Mouse (Mus musculus) hindbrain, postnatal 0 days (tissue): ENCODE measurements around the gene Map2. TPM values are rescaled to one million over a fixed set of nuclear protein-coding genes. Genes with fewer than 3 reads are reported as not detected.

ENCODE experiments used
- ATAC-seq: fragments of 200-750 bp; cut with Nextera tagmentation; 2 replicates; pipeline ENCODE4 v1.8.0; 2017; ENCODE audit warnings: mild to moderate bottlenecking, moderate TSS enrichment, moderate library complexity
- DNase-seq: peaks from one replicate; pipeline ENCODE4 v3.0.0-alpha.2; 2015; ENCODE audit warnings: low spot score
- H3K27ac ChIP-seq: fragments of 300-500 bp; sonication (generic); 2 replicates; pipeline ENCODE4 v1.5.1; 2014; ENCODE audit warnings: mild to moderate bottlenecking
- H3K27me3 ChIP-seq: fragments of 300-500 bp; sonication (generic); 2 replicates; pipeline ENCODE4 v1.6.1; 2014; ENCODE audit warnings: low read length, mixed read lengths; ENCODE audit not compliant: insufficient read depth
- H3K36me3 ChIP-seq: fragments of 300-500 bp; sonication (generic); 2 replicates; pipeline ENCODE4 v1.6.1; 2014; ENCODE audit warnings: low read length, mixed read lengths; ENCODE audit not compliant: insufficient read depth
- H3K4me1 ChIP-seq: fragments of 300-500 bp; sonication (generic); 2 replicates; pipeline ENCODE4 v1.6.1; 2014; ENCODE audit warnings: antibody characterized with exemption, low read length, mixed read lengths; ENCODE audit not compliant: insufficient read depth
- H3K4me2 ChIP-seq: fragments of 300-500 bp; sonication (generic); 2 replicates; pipeline ENCODE4 v1.6.1; 2014; ENCODE audit warnings: low read depth, mild to moderate bottlenecking, low read length, moderate library complexity, mixed read lengths
- H3K4me3 ChIP-seq: fragments of 300-500 bp; sonication (generic); 2 replicates; pipeline ENCODE4 v1.5.1; 2014; ENCODE audit warnings: low read length
- H3K9ac ChIP-seq: fragments of 300-500 bp; sonication (generic); replicated peaks from 2 replicates; pipeline ENCODE4 v1.6.1; 2014; ENCODE audit warnings: mild to moderate bottlenecking, low read length, moderate library complexity, mixed read lengths
- H3K9me3 ChIP-seq: fragments of 300-500 bp; sonication (generic); 2 replicates; pipeline ENCODE4 v1.6.1; 2016; ENCODE audit warnings: low read length, mixed read lengths
- CTCF ChIP-seq: IDR thresholded peaks from 2 replicates; pipeline ENCODE4 v1.5.1; 2016; ENCODE audit warnings: antibody characterized with exemption, control low read depth, low read depth
- WGBS: fragments of 180-500 bp; shearing (Covaris S2); extraction: QIAGEN DNeasy Blood & Tissue Kit; methylation state at CpG from one replicate; pipeline ENCODE4 v1.1.7; 2014; 5-methylcytosine and 5-hydroxymethylcytosine counted together
- polyA plus RNA-seq: library from polyadenylated mRNA; unstranded; fragments of >200 nt; fragmentation: Nextera tagmentation; extraction: Ambion mirVana; gene quantifications from 2 replicates; pipeline ENCODE4 v1.2.1, GENCODE M21; 2015
- total RNA-seq: library from RNA; depleted of rRNA; stranded (reverse); fragments of >200 nt; gene quantifications from 2 replicates; pipeline ENCODE4 v1.2.3, GENCODE M21; 2014

The Map2 gene
- total and polyA plus RNA-seq, 2 experiments from 2014 or later, result 289 to 1,101 TPM

GRCm38 (mm10) chr1:66349166-66349835 lies 174.2 kb downstream of the Map2 start:
- Histone ChIP-seq H3K9me3 (no peaks in the 10 kb centered on the region), H3K27me3 (no peaks in the 10 kb centered on the region), H3K4me1 (peaks cover 8% of the 10 kb centered on the region; the same call in 1 of the 2 replicates), H3K4me3 (no peak overlapping the region), H3K27ac (no peak overlapping the region), H3K4me2 (no peak overlapping the region), H3K9ac (no peak overlapping the region), H3K36me3 (no peaks in the 10 kb centered on the region)
- DNase-seq, result peak; percentile 11
- ATAC-seq, result peak; percentile 54; the same call in 1 of the 2 replicates
- 37% methylated on average over 3 of the region's 3 CpGs for WGBS
- TF ChIP-seq CTCF, result no peak

GRCm38 (mm10) chr1:66351366-66351765 lies 176.3 kb downstream of the Map2 start:
- DNase-seq (no peak), ATAC-seq (no peak)
- Histone ChIP-seq H3K27me3 (no peaks in the 10 kb centered on the region), H3K4me2 (no peak overlapping the region), H3K36me3 (no peaks in the 10 kb centered on the region), H3K27ac (no peak overlapping the region), H3K9ac (no peak overlapping the region), H3K4me1 (peaks cover 8% of the 10 kb centered on the region; the same call in 1 of the 2 replicates), H3K9me3 (no peaks in the 10 kb centered on the region), H3K4me3 (no peak overlapping the region)
- TF ChIP-seq CTCF, result no peak

GRCm38 (mm10) chr1:66361799-66362198 lies 186.7 kb downstream of the Map2 start:
- no peak overlapping the region for H3K27ac ChIP-seq
- H3K4me1 ChIP-seq, result peaks cover 4% of the 10 kb centered on the region; the same call in 1 of the 2 replicates
- 91% methylated on average over 2 of the region's 2 CpGs for WGBS
- H3K4me3 ChIP-seq, result no peak overlapping the region
- H3K27me3 ChIP-seq, result no peaks in the 10 kb centered on the region
- H3K9ac ChIP-seq, result no peak overlapping the region
- TF ChIP-seq CTCF, result no peak
- ATAC-seq (no peak), DNase-seq (no peak)
- no peaks in the 10 kb centered on the region for H3K9me3 ChIP-seq
- H3K36me3 ChIP-seq, result 0 out of 2 replicates have a peak, but pooled peaks cover 3% of the 10 kb centered on the region
- no peak overlapping the region for H3K4me2 ChIP-seq

- Histone ChIP-seq H3K4me3 (no peak overlapping the region), H3K4me1 (peaks cover 4% of the 10 kb centered on the region; the same call in 1 of the 2 replicates), H3K9me3 (no peaks in the 10 kb centered on the region), H3K27ac (peak overlapping the region; percentile 49; the same call in 1 of the 2 replicates), H3K4me2 (0 out of 2 replicates have a peak overlapping the region, but pooled peaks have one; percentile 2), H3K27me3 (no peaks in the 10 kb centered on the region), H3K36me3 (0 out of 2 replicates have a peak, but pooled peaks cover 7% of the 10 kb centered on the region), H3K9ac (no peak overlapping the region)
- 33% methylated on average over 9 of the region's 9 CpGs for WGBS
- TF ChIP-seq CTCF, result no peak
- peak; percentile 79 for ATAC-seq
- peak; percentile 53 for DNase-seq
Observed at GRCm38 (mm10) chr1:66363285-66363684, 188.2 kb downstream of the Map2 start.

GRCm38 (mm10) chr1:66364386-66364785 lies 189.3 kb downstream of the Map2 start:
- TF ChIP-seq CTCF, result no peak
- Histone ChIP-seq H3K4me1 (peaks cover 4% of the 10 kb centered on the region; the same call in 1 of the 2 replicates), H3K27me3 (no peaks in the 10 kb centered on the region), H3K9me3 (no peaks in the 10 kb centered on the region), H3K9ac (no peak overlapping the region), H3K36me3 (0 out of 2 replicates have a peak, but pooled peaks cover 7% of the 10 kb centered on the region), H3K4me2 (no peak overlapping the region), H3K4me3 (no peak overlapping the region), H3K27ac (no peak overlapping the region)
- WGBS, result 79% methylated on average over 2 of the region's 2 CpGs
- DNase-seq (no peak), ATAC-seq (no peak)

- TF ChIP-seq CTCF, result no peak
- no peak overlapping the region for H3K9ac ChIP-seq
- H3K4me2 ChIP-seq, result no peak overlapping the region
- H3K4me3 ChIP-seq, result no peak overlapping the region
- DNase-seq, result no peak
- no peak overlapping the region for H3K27ac ChIP-seq
- no peaks in the 10 kb centered on the region for H3K27me3 ChIP-seq
- H3K9me3 ChIP-seq, result no peaks in the 10 kb centered on the region
- H3K4me1 ChIP-seq, result peaks cover 4% of the 10 kb centered on the region; the same call in 1 of the 2 replicates
- no peak for ATAC-seq
- H3K36me3 ChIP-seq, result 0 out of 2 replicates have a peak, but pooled peaks cover 7% of the 10 kb centered on the region
- 68% methylated on average over 4 of the region's 4 CpGs for WGBS
Observed at GRCm38 (mm10) chr1:66365600-66365999, 190.5 kb downstream of the Map2 start.

GRCm38 (mm10) chr1:66369486-66369885 lies 194.4 kb downstream of the Map2 start:
- no peaks in the 10 kb centered on the region for H3K4me1 ChIP-seq
- no peaks in the 10 kb centered on the region for H3K27me3 ChIP-seq
- H3K36me3 ChIP-seq, result peaks cover 7% of the 10 kb centered on the region
- no peaks in the 10 kb centered on the region for H3K9me3 ChIP-seq
- H3K27ac ChIP-seq, result no peak overlapping the region
- WGBS, result 83% methylated on average over 7 of the region's 7 CpGs
- ATAC-seq, result no peak
- H3K4me2 ChIP-seq, result no peak overlapping the region
- peak; percentile 9 for DNase-seq
- H3K9ac ChIP-seq, result no peak overlapping the region
- no peak overlapping the region for H3K4me3 ChIP-seq
- TF ChIP-seq CTCF, result no peak
